Mouse (Mus musculus): ENCODE data around the gene Golga5. TPM values are rescaled to one million over a fixed set of nuclear protein-coding genes. Genes with fewer than 3 reads are reported as not detected.

Golga5 gene
- polyA plus RNA-seq, 1 experiment from 2014 or later = 25.0 TPM

GRCm38 (mm10) chr12:102524216-102524615, 55.3 kb downstream of the Golga5 start:
- Histone ChIP-seq H3K36me3 (replicated peaks) (no peaks in the 10 kb centered on the region), H3K27me3 (ENCODE audit: poor library complexity, severe bottlenecking) (no peaks in the 10 kb centered on the region), H3K4me1 (peaks cover 10% of the 10 kb centered on the region), H3K4me3 (no peak overlapping the region), H3K27ac (no peak overlapping the region), H3K9me3 (no peaks in the 10 kb centered on the region)
- no peak for DNase-seq (ENCODE audit: extremely low spot score, low spot score)
- 65% methylated on average over 3 of the region's 3 CpGs for WGBS

GRCm38 (mm10) chr12:102524760-102525159, 55.8 kb downstream of the Golga5 start:
- Histone ChIP-seq H3K27me3 (ENCODE audit: poor library complexity, severe bottlenecking) (no peaks in the 10 kb centered on the region), H3K4me3 (no peak overlapping the region), H3K36me3 (replicated peaks) (no peaks in the 10 kb centered on the region), H3K9me3 (no peaks in the 10 kb centered on the region), H3K4me1 (peaks cover 10% of the 10 kb centered on the region), H3K27ac (no peak overlapping the region)
- DNase-seq (ENCODE audit: extremely low spot score, low spot score) = peak; percentile 17
- WGBS = 16% methylated on average over 6 of the region's 6 CpGs

DNA sequence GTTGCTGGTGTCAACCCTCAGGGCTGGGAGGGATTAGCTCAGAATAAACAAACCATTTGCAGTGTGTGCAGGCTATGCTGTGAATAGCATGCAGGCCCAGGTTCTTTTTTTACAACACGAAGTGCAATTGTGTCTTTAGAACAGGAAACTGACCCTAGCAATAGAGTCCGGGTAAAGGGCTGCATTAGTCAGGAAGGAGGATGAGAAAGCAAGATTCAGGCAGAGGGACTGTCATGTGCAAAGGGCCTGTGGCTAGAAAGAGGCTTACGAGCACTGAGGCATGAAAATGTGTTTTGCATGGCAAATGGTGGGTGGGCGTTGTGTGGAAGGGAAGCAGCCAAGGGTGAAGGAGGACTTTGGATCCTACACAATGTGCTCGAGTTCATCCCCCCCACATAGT, 59.1 kb downstream of the Golga5 start:
- Histone ChIP-seq H3K36me3 (replicated peaks) (no peaks in the 10 kb centered on the region), H3K4me1 (0 out of 2 replicates have a peak, but pooled peaks cover 8% of the 10 kb centered on the region), H3K4me3 (no peak overlapping the region), H3K27me3 (ENCODE audit: poor library complexity, severe bottlenecking) (no peaks in the 10 kb centered on the region), H3K9me3 (no peaks in the 10 kb centered on the region), H3K27ac (no peak overlapping the region)
- WGBS = 78% methylated on average over 5 of the region's 5 CpGs
- no peak for DNase-seq (ENCODE audit: extremely low spot score, low spot score)

DNA sequence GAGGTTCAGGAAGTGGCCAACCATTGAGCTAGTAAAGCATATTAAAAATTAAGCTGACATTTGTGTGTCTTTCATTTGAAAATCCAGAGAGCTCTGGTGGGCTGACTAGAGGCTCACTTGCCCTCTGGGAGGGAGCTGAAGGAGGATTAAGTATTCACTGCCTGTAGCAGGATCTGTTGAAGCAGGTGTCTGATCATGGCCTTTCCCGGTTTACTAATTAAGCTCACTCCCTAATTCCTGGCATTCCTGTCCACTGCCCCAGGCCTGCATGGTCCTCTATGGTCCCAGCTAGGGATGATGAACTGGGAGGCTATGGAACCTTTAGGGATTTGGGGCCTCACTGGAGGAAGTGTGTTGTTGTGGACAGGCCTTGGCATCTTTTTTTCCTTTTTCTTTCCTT, 66.9 kb downstream of the Golga5 start:
- Histone ChIP-seq H3K36me3 (replicated peaks) (no peaks in the 10 kb centered on the region), H3K27ac (no peak overlapping the region), H3K27me3 (ENCODE audit: poor library complexity, severe bottlenecking) (no peaks in the 10 kb centered on the region), H3K4me3 (no peak overlapping the region), H3K9me3 (no peaks in the 10 kb centered on the region), H3K4me1 (peaks cover 17% of the 10 kb centered on the region; the same call in 1 of the 2 replicates)
- no peak for DNase-seq (ENCODE audit: extremely low spot score, low spot score)
- WGBS = 59% methylated on average over 1 of the region's 1 CpGs

DNA sequence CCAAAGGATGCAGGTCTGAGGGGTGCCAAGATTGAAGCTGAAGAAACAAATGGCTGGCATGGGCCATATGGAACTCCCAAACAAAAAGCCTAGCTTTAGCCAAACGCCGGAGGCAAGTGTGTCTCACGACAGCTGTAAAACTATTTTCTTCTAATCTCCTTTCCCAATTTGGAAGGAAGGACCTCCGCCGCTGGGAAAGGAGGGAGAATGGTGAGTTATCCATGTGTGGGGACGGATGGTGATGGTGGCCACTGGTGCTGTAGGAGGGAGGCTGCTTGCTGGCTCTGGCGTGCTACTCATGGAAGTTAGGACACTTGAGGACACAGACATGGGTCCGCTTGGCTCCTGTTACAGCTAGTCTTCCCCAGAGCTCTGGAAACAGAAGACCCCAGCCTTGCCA, 71.3 kb downstream of the Golga5 start:
- Histone ChIP-seq H3K4me1 (peaks cover 12% of the 10 kb centered on the region; the same call in 1 of the 2 replicates), H3K27me3 (ENCODE audit: poor library complexity, severe bottlenecking) (no peaks in the 10 kb centered on the region), H3K9me3 (no peaks in the 10 kb centered on the region), H3K4me3 (no peak overlapping the region), H3K36me3 (replicated peaks) (no peaks in the 10 kb centered on the region), H3K27ac (no peak overlapping the region)
- WGBS = 87% methylated on average over 8 of the region's 8 CpGs
- no peak for DNase-seq (ENCODE audit: extremely low spot score, low spot score)

- WGBS = 98% methylated on average over 7 of the region's 7 CpGs
- H3K27ac ChIP-seq = no peak overlapping the region
- peaks cover 12% of the 10 kb centered on the region; the same call in 1 of the 2 replicates for H3K4me1 ChIP-seq
- no peak for DNase-seq (ENCODE audit: extremely low spot score, low spot score)
- no peak overlapping the region for H3K4me3 ChIP-seq
- H3K9me3 ChIP-seq = no peaks in the 10 kb centered on the region
- no peaks in the 10 kb centered on the region for H3K27me3 ChIP-seq (ENCODE audit: poor library complexity, severe bottlenecking)
- no peaks in the 10 kb centered on the region for H3K36me3 ChIP-seq (replicated peaks)
These were observed 72.2 kb downstream of the Golga5 start for GRCm38 (mm10) chr12:102541168-102541567.

DNA sequence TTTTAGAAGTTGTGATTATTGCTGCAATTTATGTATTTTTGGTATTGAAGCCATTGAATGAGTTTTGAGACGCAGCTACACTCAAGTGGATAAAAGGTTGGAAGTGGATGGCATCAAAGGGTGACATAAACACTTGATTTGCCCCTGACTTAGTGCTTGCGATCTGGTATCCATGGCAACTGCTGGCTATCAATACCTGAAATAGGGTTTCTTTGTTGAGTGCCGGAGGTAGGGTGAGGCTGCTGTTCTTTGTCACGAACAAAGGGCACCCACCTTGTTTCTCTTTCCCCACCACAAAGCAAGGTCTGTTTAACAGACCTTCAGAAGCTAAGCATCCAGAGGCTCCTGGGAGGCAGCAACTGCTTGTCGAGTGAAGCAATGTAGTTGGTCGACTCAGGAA, 76.2 kb downstream of the Golga5 start:
- Histone ChIP-seq H3K27ac (no peak overlapping the region), H3K9me3 (no peaks in the 10 kb centered on the region), H3K36me3 (replicated peaks) (no peaks in the 10 kb centered on the region), H3K4me1 (no peaks in the 10 kb centered on the region), H3K27me3 (ENCODE audit: poor library complexity, severe bottlenecking) (no peaks in the 10 kb centered on the region), H3K4me3 (no peak overlapping the region)
- 71% methylated on average over 6 of the region's 6 CpGs for WGBS
- no peak for DNase-seq (ENCODE audit: extremely low spot score, low spot score)

Other genes starting within 250 kb of the Golga5 start
- 2.8 and 3.3 TPM in 2 replicates for gene Rin3, start 186.1 kb upstream of the Golga5 start, polyA plus RNA-seq (2016; fragmentation: Nextera tagmentation; extraction: Ambion mirVana)
- gene Lgmn, start 29.3 kb upstream of the Golga5 start, polyA plus RNA-seq (2016; fragmentation: Nextera tagmentation; extraction: Ambion mirVana) = 41.4 and 42.8 TPM in 2 replicates
- 6.7 and 9.2 TPM in 2 replicates for gene Chga, start 85.8 kb downstream of the Golga5 start, polyA plus RNA-seq (2016; fragmentation: Nextera tagmentation; extraction: Ambion mirVana)
- 16.5 and 18.5 TPM in 2 replicates for gene Itpk1, start 235.8 kb downstream of the Golga5 start, polyA plus RNA-seq (2016; fragmentation: Nextera tagmentation; extraction: Ambion mirVana)

Measured in forebrain, embryonic 10.5 days (tissue).